Mouse (Mus musculus) layer of hippocampus, postnatal 25 days (tissue): Measurements from ENCODE around the gene Ranbp10. TPM values are rescaled to one million over a fixed set of nuclear protein-coding genes. Genes with fewer than 3 reads are reported as not detected.
A peak's percentile ranks its signal among the peaks of the same experiment; 100 is the strongest.

Experiments used
- DNase-seq, 2 experiments: peaks; one replicate each; pipeline ENCODE4 v3.0.0; 2022; ENCODE audit warnings: mixed read lengths in 2 of 2, low spot score in 1 of 2; ENCODE audit errors: extremely low spot score in 1 of 2
- total RNA-seq, 2 experiments: library from RNA; stranded (reverse); gene quantifications; 2 replicates each; pipeline ENCODE4 v1.2.3; 2021

Gene Ranbp10
- total RNA-seq: 10 to 100 TPM; 24.3 to 26.6 TPM

GRCm38 (mm10) chr8:105826861-105827848 is at the start of gene Ranbp10, which contains the start of gene Tsnaxip1:
Gene Ranbp10, minus strand, starts transcription at chr8:105827350.
Gene Tsnaxip1, plus strand, starts transcription at chr8:105827731.
- peak; percentile 87 to 92 for DNase-seq

DNA sequence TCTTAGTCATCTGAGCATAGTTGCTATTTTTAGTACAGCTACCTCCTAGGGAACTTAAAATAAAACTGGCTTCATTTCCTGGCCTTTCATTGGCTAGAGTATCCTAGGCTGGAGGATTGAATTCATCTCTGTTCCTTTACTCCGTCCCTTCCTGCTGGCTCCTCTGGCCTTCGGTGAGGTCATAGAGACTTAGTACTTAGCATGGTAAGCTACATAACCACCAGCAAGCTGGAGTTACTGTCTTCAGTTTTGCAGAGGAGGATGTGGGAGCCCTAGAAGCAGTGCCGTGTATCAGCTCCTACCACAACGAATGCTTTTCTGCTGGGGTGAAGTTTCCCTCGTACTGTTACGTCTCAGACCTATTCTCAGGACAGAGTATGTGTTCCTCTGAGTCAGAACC is 47.2 kb upstream of the Ranbp10 start:
- no peak for DNase-seq

GRCm38 (mm10) chr8:105866364-105867029 is 39.3 kb upstream of the Ranbp10 start:
- no peak for DNase-seq

GRCm38 (mm10) chr8:105861951-105862350 is 34.8 kb upstream of the Ranbp10 start:
- no peak for DNase-seq

DNA sequence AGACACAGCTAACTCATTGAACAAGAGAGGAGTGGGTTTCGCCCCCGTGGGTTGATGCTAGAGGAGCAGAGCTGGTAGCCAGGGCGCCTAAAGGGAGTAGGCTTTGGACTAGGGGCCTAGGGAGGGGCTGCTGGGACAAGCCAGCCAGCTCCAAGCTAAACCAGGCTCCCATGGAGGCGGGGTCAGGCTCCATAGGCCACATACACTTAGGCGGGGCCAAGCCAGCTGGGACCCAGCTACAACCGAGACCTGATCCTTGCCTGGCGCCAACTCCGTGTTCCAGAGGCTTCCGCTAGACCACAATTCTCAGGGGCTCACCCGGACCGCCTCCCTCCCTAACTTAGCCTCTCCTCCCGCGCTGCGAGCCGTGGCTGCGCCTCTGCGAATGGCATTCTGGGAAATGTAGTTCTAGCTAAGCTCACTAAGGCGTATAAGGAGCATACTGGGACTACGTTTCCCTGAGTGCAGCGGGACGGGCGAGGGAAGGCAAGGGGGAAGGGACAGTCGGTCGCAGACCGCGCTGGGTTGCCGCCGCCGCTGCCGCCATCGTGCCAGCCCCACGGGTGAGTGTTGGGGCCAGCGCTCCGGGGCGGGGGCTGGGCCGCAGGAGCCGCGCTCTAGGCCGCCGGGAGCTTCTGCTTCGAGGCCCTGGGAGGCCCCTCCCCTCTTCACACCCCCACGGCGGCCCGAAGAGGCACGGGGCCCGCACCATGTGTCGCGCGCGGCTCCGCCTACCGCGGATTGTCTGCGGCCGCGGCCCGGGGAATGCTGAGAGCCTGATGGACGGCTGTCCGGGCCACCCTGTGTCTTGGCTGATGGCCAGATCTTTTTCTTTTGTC is 33.2 kb upstream of the Ranbp10 start, which contains the start of gene Nutf2:
Gene Nutf2, plus strand, starts transcription at position 438 of the 839 bp plus-strand sequence.
- peak; percentile 76 to 85 for DNase-seq

DNA sequence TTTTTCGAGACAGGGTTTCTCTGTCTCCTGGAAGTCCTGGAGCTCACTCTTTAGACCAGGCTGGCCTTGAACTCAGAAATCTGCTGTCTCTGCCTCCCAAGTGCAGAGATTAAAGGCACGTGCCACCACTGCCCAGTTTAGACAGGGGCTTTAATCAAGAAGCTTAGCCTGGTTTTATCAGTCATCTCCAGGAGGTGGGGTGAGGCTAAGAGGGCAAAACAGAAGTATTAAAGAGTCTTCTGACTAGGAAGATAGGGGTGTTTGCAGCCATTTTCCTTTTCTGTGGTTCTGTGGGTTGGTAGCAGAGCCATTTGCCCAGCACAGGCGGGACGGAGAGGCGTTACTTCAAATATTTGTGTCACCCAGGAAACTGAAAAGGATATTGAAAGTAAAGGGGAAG is 32.2 kb upstream of the Ranbp10 start:
- DNase-seq: no peak

DNA sequence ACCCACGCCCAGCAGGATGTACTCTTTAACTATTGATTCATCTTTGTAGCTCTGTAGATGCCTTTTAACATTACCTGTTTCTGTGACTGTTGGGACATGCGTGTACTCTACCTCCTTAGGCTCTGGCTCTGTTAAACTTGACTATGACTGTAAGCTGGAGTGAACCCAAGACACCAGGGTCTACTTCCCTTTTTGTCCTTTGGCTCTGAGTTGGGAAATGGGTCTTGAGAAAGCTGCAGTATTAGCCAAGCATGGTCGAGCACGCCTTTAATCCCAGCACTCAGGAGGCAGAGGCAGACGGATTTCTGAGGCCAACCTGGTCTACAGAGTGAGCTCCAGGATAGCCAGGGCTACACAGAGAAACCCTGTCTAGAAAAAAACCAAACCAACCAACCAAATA is 31.3 kb upstream of the Ranbp10 start:
- DNase-seq: no peak

GRCm38 (mm10) chr8:105856168-105856835 is 29.2 kb upstream of the Ranbp10 start:
- DNase-seq: peak in 1 of 2 experiments; percentile 8

- peak in 1 of 2 experiments; percentile 33 for DNase-seq
Observed at GRCm38 (mm10) chr8:105855248-105856167, 28.4 kb upstream of the Ranbp10 start.

GRCm38 (mm10) chr8:105854715-105855216 is 27.6 kb upstream of the Ranbp10 start, which contains the start of gene Thap11:
Gene Thap11, plus strand, starts transcription at chr8:105855132.
- DNase-seq: peak; percentile 77 to 86

- DNase-seq: no peak
Observed at GRCm38 (mm10) chr8:105854303-105854702, 27.2 kb upstream of the Ranbp10 start.

DNA sequence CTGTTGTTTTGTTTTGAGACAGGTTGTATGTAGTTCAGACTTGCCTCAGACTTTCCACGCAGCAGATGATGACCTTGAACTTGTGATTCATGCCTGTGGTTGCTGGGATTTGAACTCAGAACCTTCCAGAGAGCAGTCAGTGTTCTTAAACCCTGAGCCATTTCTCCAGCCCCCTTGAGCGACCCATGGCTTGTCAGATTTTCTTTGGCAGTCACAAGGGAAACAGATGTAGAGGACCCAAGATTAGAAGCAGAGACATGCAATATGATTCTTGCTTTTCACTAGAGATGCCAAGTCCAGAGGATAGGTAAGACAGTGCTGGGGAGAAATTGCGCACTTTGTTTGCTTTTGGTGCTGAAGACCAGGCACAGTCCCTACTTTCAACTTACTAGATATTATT is 26.0 kb upstream of the Ranbp10 start, which contains the start of gene Cenpt:
Gene Cenpt, minus strand, starts transcription at position 101 of the 400 bp plus-strand sequence.
- DNase-seq: no peak

- no peak for DNase-seq
Observed at GRCm38 (mm10) chr8:105852146-105852729, 25.1 kb upstream of the Ranbp10 start.

DNA sequence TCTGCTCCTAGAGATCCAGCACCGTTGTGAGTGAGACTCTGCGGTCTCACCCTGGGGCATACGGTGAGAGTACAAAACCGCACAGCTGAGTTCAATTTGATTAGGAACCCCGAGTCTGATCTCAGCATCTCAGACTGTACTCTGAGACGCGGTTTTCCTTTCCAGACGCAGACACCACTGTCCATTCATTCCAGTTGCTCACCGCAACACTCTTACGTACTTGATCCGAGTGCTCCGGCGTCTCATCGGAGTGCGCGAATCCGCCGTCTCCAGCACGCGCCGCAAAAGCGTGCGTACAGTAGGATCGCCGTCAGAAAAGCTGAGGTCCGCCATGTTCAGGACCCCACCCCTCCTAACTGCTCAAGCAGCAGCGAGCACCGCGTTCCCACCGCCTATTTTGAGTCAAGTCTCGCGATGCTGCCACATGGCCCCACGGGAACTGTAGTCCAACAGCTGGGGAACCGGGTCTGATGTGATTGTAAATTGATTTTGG is 24.5 kb upstream of the Ranbp10 start:
- DNase-seq: peak; percentile 71 to 81

DNA sequence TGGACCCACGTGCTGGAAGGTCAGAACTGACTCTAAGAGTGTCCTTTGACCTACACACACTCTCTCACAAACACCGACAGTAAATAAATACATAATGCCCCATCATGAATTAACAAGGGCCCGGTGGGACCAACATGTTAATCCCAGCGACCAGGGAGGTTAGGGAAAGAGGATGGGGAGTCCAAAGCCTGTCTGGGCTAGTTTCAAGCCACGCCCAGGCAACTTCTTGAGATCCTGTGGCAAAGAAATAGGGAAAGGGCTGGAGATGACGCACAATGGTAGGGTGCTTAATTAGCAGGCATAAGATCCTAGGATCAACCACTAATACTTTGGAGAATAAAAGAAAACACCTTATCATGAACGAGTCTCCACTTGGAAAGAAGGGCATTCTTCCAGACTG is 23.5 kb upstream of the Ranbp10 start:
- DNase-seq: no peak

GRCm38 (mm10) chr8:105850014-105850413 is 22.9 kb upstream of the Ranbp10 start:
- DNase-seq: no peak

- DNase-seq: no peak
Observed at GRCm38 (mm10) chr8:105846678-105847077, 19.5 kb upstream of the Ranbp10 start.

GRCm38 (mm10) chr8:105839209-105839608 is 12.1 kb upstream of the Ranbp10 start:
- no peak for DNase-seq
